Comparison of ENCODE assay signal across 8 mouse cellular contexts in the genomic region with DNA sequence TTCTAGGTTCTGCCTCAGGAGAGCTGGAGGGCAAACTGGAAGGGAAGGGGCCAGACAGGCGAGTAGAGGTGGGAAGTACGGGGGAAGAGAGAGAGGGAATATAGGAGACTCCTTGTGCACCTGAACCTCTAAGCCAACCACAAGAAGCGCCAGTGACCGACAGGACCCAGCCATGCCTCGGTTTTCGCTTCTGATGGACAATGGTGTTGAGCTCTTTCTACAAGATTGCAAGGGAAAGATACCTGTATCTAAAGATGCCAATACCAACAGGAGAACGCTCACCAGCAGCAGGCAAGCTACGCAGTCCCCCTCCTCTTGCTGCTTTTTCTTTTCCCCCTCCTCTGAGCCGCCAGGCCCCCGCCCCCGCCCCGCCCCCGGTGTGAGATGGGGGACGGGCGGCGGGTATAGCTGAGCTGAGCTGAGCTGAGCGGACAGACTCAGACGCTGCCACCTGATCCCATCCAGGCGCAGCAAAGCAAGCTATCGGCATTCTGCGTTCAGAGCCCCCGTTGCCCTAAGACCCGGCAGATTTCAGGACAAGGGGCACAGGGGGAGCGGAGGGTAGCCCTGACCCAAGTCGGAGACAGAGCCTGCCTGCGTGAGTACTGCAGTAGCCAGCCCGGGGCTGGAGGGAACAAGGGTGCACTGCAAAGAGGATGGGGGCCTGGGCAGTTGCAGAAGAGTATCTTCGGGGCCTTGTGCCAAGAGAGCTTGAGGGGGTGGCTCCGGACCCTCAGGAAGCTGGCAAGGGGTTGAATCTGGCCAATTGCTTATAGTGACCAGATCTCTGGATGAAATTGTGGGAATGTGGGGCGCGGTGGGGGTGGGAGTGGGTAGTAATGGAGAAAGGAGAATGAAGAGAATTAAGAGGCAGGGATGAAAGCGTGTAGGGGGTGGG. TPM values are rescaled to one million over a fixed set of nuclear protein-coding genes. Genes with fewer than 3 reads are reported as not detected.
DNase-seq lines count a peak whose midpoint lies in the region; ATAC-seq and TF ChIP-seq lines count a peak whose summit lies in the region.

A gene (plus strand): TSS at position 429 of the 898 bp plus-strand sequence.

- H3K27me3 ChIP-seq in embryonic facial prominence, embryonic 13.5 days = no peaks in the 10 kb centered on the region
- H3K27me3 ChIP-seq in hindbrain, embryonic 15.5 days = no peaks in the 10 kb centered on the region
- peaks cover 41% of the 10 kb centered on the region for H3K27me3 ChIP-seq in liver, embryonic 15.5 days
- H3K27me3 ChIP-seq in stomach, embryonic 14.5 days (ENCODE audit: control insufficient read depth, insufficient read depth, low read length) = no peaks in the 10 kb centered on the region

- H3K36me3 ChIP-seq in embryonic facial prominence, embryonic 13.5 days = peaks cover 4% of the 10 kb centered on the region
- H3K36me3 ChIP-seq in hindbrain, embryonic 15.5 days = peaks cover 4% of the 10 kb centered on the region
- H3K36me3 ChIP-seq in liver, embryonic 15.5 days (replicated peaks) = peaks cover 7% of the 10 kb centered on the region
- peaks cover 5% of the 10 kb centered on the region; the same call in 1 of the 2 replicates for H3K36me3 ChIP-seq in stomach, embryonic 14.5 days (ENCODE audit: control insufficient read depth, insufficient read depth, low read length)

- no peak for ATAC-seq in embryonic facial prominence, embryonic 13.5 days (ENCODE audit: insufficient number of reproducible peaks, insufficient read depth, low FRiP score, low TSS enrichment, low read depth)
- ATAC-seq in hindbrain, embryonic 15.5 days (ENCODE audit: low FRiP score, low read depth) = peak; percentile 71
- no peak for ATAC-seq in liver, embryonic 15.5 days (ENCODE audit: insufficient read depth)
- no peak for ATAC-seq in stomach, embryonic 14.5 days (ENCODE audit: insufficient number of reproducible peaks, insufficient read depth, low FRiP score, low read depth)
- no peak for ATAC-seq in activated CD4-positive, CD25-positive, alpha-beta regulatory T cell, adult 4 months
- ATAC-seq in megakaryocyte progenitor cell, adult 5-6 weeks (replicated peaks; ENCODE audit: poor library complexity) = no peak

- DNase-seq in lung, adult 2 months = no peak
- DNase-seq in lung, postnatal 25 days (ENCODE audit: low spot score) = no peak

- peak within 1 kb of the TSS; percentile 44 for H3K4me3 ChIP-seq in lung, adult 2 months (replicated peaks; ENCODE audit: extremely low read depth, low read depth, low read length)
- H3K4me3 ChIP-seq in embryonic facial prominence, embryonic 13.5 days = peak within 1 kb of the TSS; percentile 56
- H3K4me3 ChIP-seq in hindbrain, embryonic 15.5 days = peak within 1 kb of the TSS; percentile 74
- peak within 1 kb of the TSS; percentile 11; the same call in 1 of the 2 replicates for H3K4me3 ChIP-seq in liver, embryonic 15.5 days (replicated peaks)
- peak within 1 kb of the TSS; percentile 28 for H3K4me3 ChIP-seq in stomach, embryonic 14.5 days (ENCODE audit: low read depth, low read length)

- TF ChIP-seq POLR2A in lung, adult 2 months (IDR thresholded peaks at IDR 0.05; ENCODE audit: borderline replicate concordance, extremely low read depth, low read depth, low read length) = no peak

- H3K4me1 ChIP-seq in lung, adult 2 months (ENCODE audit: control insufficient read depth, insufficient read depth, low read length) = peaks cover 6% of the 10 kb centered on the region
- H3K4me1 ChIP-seq in embryonic facial prominence, embryonic 13.5 days = peaks cover 40% of the 10 kb centered on the region
- peaks cover 61% of the 10 kb centered on the region for H3K4me1 ChIP-seq in hindbrain, embryonic 15.5 days (replicated peaks)
- peaks cover 20% of the 10 kb centered on the region for H3K4me1 ChIP-seq in liver, embryonic 15.5 days (replicated peaks)
- H3K4me1 ChIP-seq in stomach, embryonic 14.5 days (ENCODE audit: control insufficient read depth, insufficient read depth, low read length) = peaks cover 23% of the 10 kb centered on the region; the same call in 1 of the 2 replicates

- H3K4me2 ChIP-seq in embryonic facial prominence, embryonic 13.5 days = peak within 1 kb of the TSS; percentile 85
- peak within 1 kb of the TSS; percentile 65 for H3K4me2 ChIP-seq in hindbrain, embryonic 15.5 days
- peak within 1 kb of the TSS; percentile 48 for H3K4me2 ChIP-seq in liver, embryonic 15.5 days
- H3K4me2 ChIP-seq in stomach, embryonic 14.5 days (replicated peaks; ENCODE audit: low read depth, low read length) = peak within 1 kb of the TSS; percentile 56

- H3K9me3 ChIP-seq in embryonic facial prominence, embryonic 13.5 days = no peaks in the 10 kb centered on the region
- no peaks in the 10 kb centered on the region for H3K9me3 ChIP-seq in hindbrain, embryonic 15.5 days
- no peaks in the 10 kb centered on the region for H3K9me3 ChIP-seq in liver, embryonic 15.5 days (replicated peaks)
- H3K9me3 ChIP-seq in stomach, embryonic 14.5 days (ENCODE audit: control insufficient read depth, low read depth, low read length) = no peaks in the 10 kb centered on the region

- TF ChIP-seq CTCF in lung, adult 2 months (IDR thresholded peaks at IDR 0.05; ENCODE audit: insufficient read depth, low read length) = no peak

- peak within 1 kb of the TSS; percentile 78 for H3K9ac ChIP-seq in embryonic facial prominence, embryonic 13.5 days
- H3K9ac ChIP-seq in hindbrain, embryonic 15.5 days = peak within 1 kb of the TSS; percentile 73
- 0 out of 2 replicates have a peak within 1 kb of the TSS, but pooled peaks have one; percentile 13 for H3K9ac ChIP-seq in liver, embryonic 15.5 days
- peak within 1 kb of the TSS; percentile 23; the same call in 1 of the 2 replicates for H3K9ac ChIP-seq in stomach, embryonic 14.5 days (replicated peaks; ENCODE audit: low read depth, low read length)

- H3K27ac ChIP-seq in embryonic facial prominence, embryonic 13.5 days = peak within 1 kb of the TSS; percentile 55; the same call in 1 of the 2 replicates
- H3K27ac ChIP-seq in hindbrain, embryonic 15.5 days (replicated peaks) = peak within 1 kb of the TSS; percentile 90
- no peak within 1 kb of the TSS for H3K27ac ChIP-seq in liver, embryonic 15.5 days (replicated peaks)
- peak within 1 kb of the TSS; percentile 6; the same call in 1 of the 2 replicates for H3K27ac ChIP-seq in stomach, embryonic 14.5 days (ENCODE audit: low read length)

- 19% methylated on average over 32 of the region's 32 CpGs for WGBS in lung, adult 2 months
- 5% methylated on average over 32 of the region's 32 CpGs for WGBS in embryonic facial prominence, embryonic 13.5 days
- WGBS in hindbrain, embryonic 15.5 days = 4% methylated on average over 27 of the region's 32 CpGs
- 20% methylated on average over 32 of the region's 32 CpGs for WGBS in liver, embryonic 15.5 days (ENCODE audit: insufficient replicate concordance)
- WGBS in stomach, embryonic 14.5 days = 5% methylated on average over 31 of the region's 32 CpGs

RNA-seq across cellular contexts. Expression of the gene that starts here (rescaled TPM):
- polyA plus RNA-seq in lung, adult 2 months (2012; rRNA removed) = 1.9 and 2.3 TPM in 2 replicates
- polyA plus RNA-seq in embryonic facial prominence, embryonic 13.5 days (2015; fragmentation: Nextera tagmentation; extraction: Ambion mirVana) = 7.4 and 8.9 TPM in 2 replicates
- 40.4 and 48.8 TPM in 2 replicates for polyA plus RNA-seq in hindbrain, embryonic 15.5 days (2015; fragmentation: Nextera tagmentation; extraction: Ambion mirVana)
- polyA plus RNA-seq in liver, embryonic 15.5 days (2015; fragmentation: Nextera tagmentation; extraction: Ambion mirVana) = 0.06 and 0.09 TPM in 2 replicates
- polyA plus RNA-seq in stomach, embryonic 14.5 days (2014; fragmentation: Nextera tagmentation; extraction: Ambion mirVana) = 3.1 and 3.3 TPM in 2 replicates
- polyA plus RNA-seq in activated CD4-positive, CD25-positive, alpha-beta regulatory T cell, adult 4 months (2017; shearing (Covaris generic)) = under 1 TPM in 1 of 2 experiments, not detected in 1; 0.13 TPM
- not detected in 2 replicates for total RNA-seq in megakaryocyte progenitor cell, adult 5-6 weeks (2015)
- total RNA-seq in megakaryocyte progenitor cell, adult 5-6 weeks (2017) = not detected in 2 replicates

Comparison
In these comparisons a context has a peak if more than half of its experiments do, and no peak if none do; other contexts are left out.
1. H3K4me3 ChIP-seq: peak in every context shown above with its lines; median percentile 74 in hindbrain, embryonic 15.5 days; 56 in embryonic facial prominence, embryonic 13.5 days; 44 in lung, adult 2 months; 28 in stomach, embryonic 14.5 days; 11 in liver, embryonic 15.5 days.
2. H3K9ac ChIP-seq: peak in every context shown above with its lines; median percentile 78 in embryonic facial prominence, embryonic 13.5 days; 73 in hindbrain, embryonic 15.5 days; 23 in stomach, embryonic 14.5 days; 13 in liver, embryonic 15.5 days.